Mouse (Mus musculus) hindbrain, embryonic 13.5 days (tissue): ENCODE measurements around the gene Ano6. TPM values are rescaled to one million over a fixed set of nuclear protein-coding genes. Genes with fewer than 3 reads are reported as not detected.

ENCODE experiments used
- ATAC-seq: fragments of 200-750 bp; cut with Nextera tagmentation; 2 replicates; pipeline ENCODE4 v1.8.0; 2017; ENCODE audit warnings: moderate TSS enrichment; ENCODE audit not compliant: low FRiP score
- H3K27ac ChIP-seq: fragments of 300-500 bp; sonication (generic); 2 replicates; pipeline ENCODE4 v1.5.1; 2015; ENCODE audit warnings: inconsistent platforms, mild to moderate bottlenecking, moderate library complexity
- H3K27me3 ChIP-seq: fragments of 300-500 bp; sonication (generic); 2 replicates; pipeline ENCODE4 v1.6.1; 2015; ENCODE audit warnings: mild to moderate bottlenecking, inconsistent platforms
- H3K36me3 ChIP-seq: fragments of 300-500 bp; sonication (generic); 2 replicates; pipeline ENCODE4 v1.6.1; 2015; ENCODE audit warnings: mild to moderate bottlenecking, inconsistent platforms
- H3K4me1 ChIP-seq: fragments of 300-500 bp; sonication (generic); replicated peaks from 2 replicates; pipeline ENCODE4 v1.6.1; 2015; ENCODE audit warnings: inconsistent platforms
- H3K4me2 ChIP-seq: fragments of 300-500 bp; sonication (generic); 2 replicates; pipeline ENCODE4 v1.6.1; 2015; ENCODE audit warnings: inconsistent platforms, mild to moderate bottlenecking, moderate library complexity
- H3K4me3 ChIP-seq: fragments of 300-500 bp; sonication (generic); 2 replicates; pipeline ENCODE4 v1.5.1; 2015; ENCODE audit warnings: mild to moderate bottlenecking, inconsistent platforms
- H3K9ac ChIP-seq: fragments of 300-500 bp; sonication (generic); 2 replicates; pipeline ENCODE4 v1.6.1; 2015; ENCODE audit warnings: mild to moderate bottlenecking, inconsistent platforms
- H3K9me3 ChIP-seq: fragments of 300-500 bp; sonication (generic); 2 replicates; pipeline ENCODE4 v1.6.1; 2016; ENCODE audit warnings: inconsistent platforms
- WGBS: fragments of 180-500 bp; shearing (Covaris S2); methylation state at CpG from one replicate; pipeline ENCODE4 v1.1.7; 2015; 5-methylcytosine and 5-hydroxymethylcytosine counted together
- polyA plus RNA-seq: library from polyadenylated mRNA; unstranded; fragments of >200 nt; fragmentation: Nextera tagmentation; extraction: Ambion mirVana; gene quantifications from 2 replicates; pipeline ENCODE4 v1.2.1, GENCODE M21; 2015

The Ano6 gene
- polyA plus RNA-seq, 1 experiment from 2014 or later = 31.2 TPM

DNA sequence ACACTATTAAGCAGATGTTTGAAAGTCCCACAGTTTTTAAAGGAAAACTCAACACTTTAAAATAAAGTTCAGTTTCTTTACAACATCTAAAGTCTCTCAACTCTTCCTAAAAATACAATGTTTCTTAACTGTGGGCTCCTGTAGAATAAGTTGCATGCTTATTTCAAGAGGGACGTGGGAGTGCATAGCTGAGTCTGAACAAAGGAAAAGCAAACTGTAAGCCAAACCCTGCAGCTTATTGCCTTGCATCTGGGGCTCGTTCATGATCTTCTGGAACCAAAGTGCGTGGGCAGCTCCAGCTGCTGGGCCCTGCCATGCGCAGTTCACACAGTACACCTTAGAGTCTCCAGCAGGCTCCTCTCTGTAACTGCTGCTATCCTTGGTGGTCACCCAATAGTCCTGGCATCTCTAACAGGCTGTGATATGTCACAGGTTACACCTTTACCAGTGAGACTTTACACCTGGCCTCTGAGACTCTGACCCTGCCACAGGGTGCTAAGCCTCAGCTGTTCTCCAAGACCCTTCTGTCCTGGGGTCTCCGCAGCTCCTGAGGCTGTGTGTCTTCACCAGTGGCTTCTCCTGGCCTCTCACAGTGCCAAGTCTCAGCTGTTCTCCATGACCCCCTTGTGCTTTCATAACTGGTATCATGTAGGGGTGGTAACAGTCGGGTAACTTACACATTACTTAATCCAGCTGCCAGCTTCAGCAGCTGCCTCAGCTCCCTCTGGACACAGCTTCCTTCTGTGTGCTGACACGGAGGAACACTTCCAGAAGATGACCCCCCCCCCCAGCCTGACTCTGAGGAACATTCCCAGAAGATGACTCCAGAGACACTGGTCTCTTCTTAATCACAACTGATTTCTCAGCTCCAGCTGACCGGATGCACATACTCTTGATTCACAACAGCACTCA is 66.3 kb downstream of the Ano6 start:
- Histone ChIP-seq H3K27me3 (no peaks in the 10 kb centered on the region), H3K27ac (no peak overlapping the region), H3K4me1 (0 out of 2 replicates have a peak, but pooled peaks cover 6% of the 10 kb centered on the region), H3K36me3 (no peaks in the 10 kb centered on the region), H3K4me3 (no peak overlapping the region), H3K4me2 (no peak overlapping the region), H3K9me3 (no peaks in the 10 kb centered on the region), H3K9ac (no peak overlapping the region)
- 83% methylated on average over 8 of the region's 8 CpGs for WGBS
- no peak for ATAC-seq

- Histone ChIP-seq H3K9ac (no peak overlapping the region), H3K36me3 (no peaks in the 10 kb centered on the region), H3K4me3 (no peak overlapping the region), H3K9me3 (no peaks in the 10 kb centered on the region), H3K27ac (no peak overlapping the region), H3K27me3 (no peaks in the 10 kb centered on the region), H3K4me1 (peaks cover 12% of the 10 kb centered on the region), H3K4me2 (no peak overlapping the region)
- 77% methylated on average over 9 of the region's 9 CpGs for WGBS
- ATAC-seq = no peak
Observed at GRCm38 (mm10) chr15:95858876-95859655, 68.4 kb downstream of the Ano6 start.

DNA sequence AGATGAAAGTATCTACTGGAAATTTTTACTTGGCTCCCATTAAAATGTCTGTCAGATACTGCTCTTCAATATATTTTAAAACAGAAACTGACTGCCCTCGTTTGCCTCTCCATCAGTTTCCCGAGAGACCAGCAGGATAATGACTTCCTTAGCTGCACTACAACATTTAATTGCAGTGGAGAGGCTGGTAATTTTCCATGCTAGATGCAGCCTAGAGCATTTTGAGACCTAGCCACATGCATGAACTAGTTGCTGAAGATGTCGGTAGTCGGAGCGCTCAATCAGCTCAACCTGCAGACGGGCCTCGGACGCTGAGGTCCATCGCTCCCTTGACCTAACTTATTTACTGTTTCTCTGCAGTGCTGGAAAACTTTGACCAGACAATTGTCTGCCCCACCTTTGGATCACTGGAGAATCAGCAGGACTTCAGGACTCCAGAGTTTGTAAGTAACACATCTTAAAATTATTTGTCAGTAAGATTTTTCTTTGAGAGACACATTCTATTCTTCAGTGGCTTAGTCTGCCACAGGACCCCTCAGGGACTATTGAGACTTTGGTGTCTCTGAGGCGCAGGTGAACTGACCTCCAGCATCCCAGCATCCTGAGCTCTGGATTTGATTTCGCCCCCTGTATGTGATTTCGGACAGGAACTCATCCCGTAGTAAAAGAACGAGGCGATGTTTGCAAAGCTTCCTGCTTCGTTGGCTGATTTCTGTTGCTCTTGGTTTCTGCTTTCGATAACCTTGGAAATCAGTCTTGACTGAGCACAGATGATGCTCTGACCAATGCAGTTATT is 73.4 kb downstream of the Ano6 start:
- WGBS = 80% methylated on average over 17 of the region's 17 CpGs
- Histone ChIP-seq H3K9me3 (no peaks in the 10 kb centered on the region), H3K4me1 (peaks cover 13% of the 10 kb centered on the region), H3K27me3 (no peaks in the 10 kb centered on the region), H3K4me3 (no peak overlapping the region), H3K27ac (no peak overlapping the region), H3K9ac (no peak overlapping the region), H3K36me3 (no peaks in the 10 kb centered on the region), H3K4me2 (no peak overlapping the region)
- no peak for ATAC-seq

GRCm38 (mm10) chr15:95865311-95866100 is 74.9 kb downstream of the Ano6 start:
- H3K4me1 ChIP-seq = peaks cover 11% of the 10 kb centered on the region
- no peaks in the 10 kb centered on the region for H3K9me3 ChIP-seq
- no peaks in the 10 kb centered on the region for H3K27me3 ChIP-seq
- H3K27ac ChIP-seq = no peak overlapping the region
- no peaks in the 10 kb centered on the region for H3K36me3 ChIP-seq
- WGBS = 94% methylated on average over 17 of the region's 17 CpGs
- no peak overlapping the region for H3K9ac ChIP-seq
- no peak for ATAC-seq
- no peak overlapping the region for H3K4me3 ChIP-seq
- no peak overlapping the region for H3K4me2 ChIP-seq

DNA sequence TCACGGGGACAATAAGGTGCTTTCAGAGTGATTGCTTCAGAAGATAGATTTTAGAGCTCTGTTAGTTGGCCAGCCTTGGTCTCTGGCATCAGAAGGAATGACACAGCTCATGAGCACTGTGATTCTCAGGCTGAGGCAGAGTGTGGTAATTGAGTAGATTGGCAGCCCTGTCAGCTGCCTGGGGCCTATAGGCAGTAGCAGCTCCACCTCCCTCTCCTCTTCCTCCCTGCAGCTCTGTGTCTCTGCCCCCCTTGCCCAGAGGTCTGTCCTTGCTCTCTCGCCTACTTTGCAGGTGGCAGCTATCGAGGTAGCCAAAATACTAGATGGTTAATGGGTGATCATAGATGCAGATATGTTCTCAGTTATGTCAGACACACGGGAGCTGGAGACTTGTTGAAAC is 77.5 kb downstream of the Ano6 start:
- Histone ChIP-seq H3K27me3 (no peaks in the 10 kb centered on the region), H3K9me3 (no peaks in the 10 kb centered on the region), H3K27ac (no peak overlapping the region), H3K4me1 (peaks cover 11% of the 10 kb centered on the region), H3K4me3 (no peak overlapping the region), H3K36me3 (no peaks in the 10 kb centered on the region), H3K9ac (no peak overlapping the region), H3K4me2 (no peak overlapping the region)
- 92% methylated on average over 4 of the region's 4 CpGs for WGBS
- ATAC-seq = no peak

DNA sequence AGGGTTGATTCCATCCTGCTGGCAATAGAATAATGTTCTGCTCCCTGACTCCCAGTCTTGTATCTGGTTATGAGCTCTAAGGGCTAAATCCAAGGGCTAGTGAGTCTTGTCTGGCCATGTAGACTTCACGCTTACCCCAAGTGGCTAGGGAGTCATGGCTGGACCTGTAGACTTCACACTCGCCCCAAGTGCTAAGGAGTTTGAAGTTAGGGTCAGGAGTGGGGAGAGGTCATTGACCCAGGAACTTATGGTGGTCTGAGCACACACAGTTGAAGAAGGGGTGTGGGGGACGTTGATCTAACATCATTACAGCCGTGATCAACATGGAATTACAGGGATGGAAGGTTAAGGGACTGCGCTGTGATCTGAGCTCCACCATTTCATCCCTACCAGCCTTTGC is 79.0 kb downstream of the Ano6 start:
- no peak for ATAC-seq
- H3K4me1 ChIP-seq = peaks cover under 1% of the 10 kb centered on the region; the same call in 1 of the 2 replicates
- no peaks in the 10 kb centered on the region for H3K36me3 ChIP-seq
- no peaks in the 10 kb centered on the region for H3K9me3 ChIP-seq
- no peak overlapping the region for H3K27ac ChIP-seq
- no peak overlapping the region for H3K9ac ChIP-seq
- H3K4me2 ChIP-seq = no peak overlapping the region
- H3K4me3 ChIP-seq = no peak overlapping the region
- 95% methylated on average over 5 of the region's 5 CpGs for WGBS
- H3K27me3 ChIP-seq = no peaks in the 10 kb centered on the region

- H3K27me3 ChIP-seq = no peaks in the 10 kb centered on the region
- H3K36me3 ChIP-seq = no peaks in the 10 kb centered on the region
- no peak for ATAC-seq
- H3K4me3 ChIP-seq = no peak overlapping the region
- no peak overlapping the region for H3K4me2 ChIP-seq
- 86% methylated on average over 15 of the region's 15 CpGs for WGBS
- no peaks in the 10 kb centered on the region; the same call in 1 of the 2 replicates for H3K4me1 ChIP-seq
- H3K9ac ChIP-seq = no peak overlapping the region
- H3K27ac ChIP-seq = no peak overlapping the region
- no peaks in the 10 kb centered on the region for H3K9me3 ChIP-seq
Observed at GRCm38 (mm10) chr15:95871631-95872030, 81.0 kb downstream of the Ano6 start.

DNA sequence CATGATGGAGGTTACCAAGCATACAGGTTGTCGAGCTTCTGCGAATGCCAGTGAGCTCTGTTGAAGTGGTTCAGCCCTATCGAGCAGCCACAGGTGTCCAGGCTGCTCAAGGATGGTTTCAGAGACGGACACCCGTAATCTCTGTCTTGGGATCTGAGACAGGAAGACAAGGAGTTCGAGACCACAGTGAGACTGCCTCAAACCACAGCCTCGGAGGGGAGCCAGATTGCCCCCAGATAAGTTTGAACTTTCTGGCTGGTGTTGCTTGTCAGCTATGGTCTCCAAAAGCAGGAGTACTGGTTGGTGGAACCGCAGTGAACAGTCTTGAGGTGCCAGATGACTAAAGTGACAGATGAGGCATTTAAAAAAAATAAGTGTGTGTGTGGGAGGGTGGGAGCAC is 81.8 kb downstream of the Ano6 start:
- H3K4me3 ChIP-seq = no peak overlapping the region
- H3K9ac ChIP-seq = no peak overlapping the region
- no peak overlapping the region for H3K27ac ChIP-seq
- 91% methylated on average over 8 of the region's 8 CpGs for WGBS
- H3K9me3 ChIP-seq = no peaks in the 10 kb centered on the region
- no peak for ATAC-seq
- H3K27me3 ChIP-seq = no peaks in the 10 kb centered on the region
- H3K36me3 ChIP-seq = no peaks in the 10 kb centered on the region
- no peaks in the 10 kb centered on the region; the same call in 1 of the 2 replicates for H3K4me1 ChIP-seq
- H3K4me2 ChIP-seq = no peak overlapping the region

DNA sequence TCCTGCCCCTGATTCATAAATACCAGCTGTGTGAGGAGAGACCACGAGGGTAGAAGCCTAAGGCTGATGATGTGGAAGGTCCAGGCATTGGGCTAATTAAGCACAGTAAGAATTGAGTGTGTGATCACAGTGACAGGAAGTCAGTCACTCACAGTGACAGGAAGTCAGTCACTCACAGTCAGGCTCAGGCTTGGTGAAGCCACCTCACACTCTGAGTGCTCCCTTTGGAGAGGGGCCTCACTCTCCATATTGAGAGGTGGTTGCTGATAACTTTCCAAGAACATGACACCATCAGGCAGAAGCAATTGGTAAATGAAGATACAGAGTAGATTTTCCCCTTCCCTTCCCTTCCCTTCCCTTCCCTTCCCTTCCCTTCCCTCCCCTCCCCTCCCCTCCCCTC is 82.6 kb downstream of the Ano6 start:
- Histone ChIP-seq H3K4me2 (no peak overlapping the region), H3K4me3 (no peak overlapping the region), H3K27me3 (no peaks in the 10 kb centered on the region), H3K9ac (no peak overlapping the region), H3K36me3 (no peaks in the 10 kb centered on the region), H3K4me1 (no peaks in the 10 kb centered on the region; the same call in 1 of the 2 replicates), H3K27ac (no peak overlapping the region), H3K9me3 (no peaks in the 10 kb centered on the region)
- WGBS = 69% methylated on average over 1 of the region's 1 CpGs
- ATAC-seq = no peak

GRCm38 (mm10) chr15:95874216-95874615 is 83.6 kb downstream of the Ano6 start:
- no peak for ATAC-seq
- Histone ChIP-seq H3K27ac (no peak overlapping the region), H3K36me3 (no peaks in the 10 kb centered on the region), H3K4me1 (no peaks in the 10 kb centered on the region; the same call in 1 of the 2 replicates), H3K27me3 (no peaks in the 10 kb centered on the region), H3K9ac (no peak overlapping the region), H3K4me3 (no peak overlapping the region), H3K9me3 (no peaks in the 10 kb centered on the region), H3K4me2 (no peak overlapping the region)
- WGBS = 92% methylated on average over 5 of the region's 5 CpGs

DNA sequence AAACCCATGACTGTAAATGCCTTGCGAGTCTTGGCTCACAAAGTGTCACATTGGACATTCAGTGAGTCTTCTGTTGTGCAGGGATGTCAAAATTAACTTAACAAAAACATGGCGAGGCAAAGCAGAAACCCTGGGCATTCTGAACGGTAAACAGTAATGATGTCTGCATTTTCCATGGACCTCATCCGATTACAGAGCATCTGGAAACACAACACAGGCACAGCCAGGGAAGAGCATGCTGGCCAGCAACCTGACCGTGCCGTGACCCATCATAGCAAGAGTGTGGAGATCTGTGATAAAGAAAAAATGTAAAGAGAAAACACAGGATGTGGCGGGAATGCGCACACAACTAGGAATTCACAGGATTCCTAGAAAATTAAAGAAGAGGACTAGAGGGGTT is 84.1 kb downstream of the Ano6 start:
- Histone ChIP-seq H3K4me3 (no peak overlapping the region), H3K36me3 (no peaks in the 10 kb centered on the region), H3K27ac (no peak overlapping the region), H3K9ac (no peak overlapping the region), H3K4me2 (no peak overlapping the region), H3K9me3 (no peaks in the 10 kb centered on the region), H3K4me1 (no peaks in the 10 kb centered on the region; the same call in 1 of the 2 replicates), H3K27me3 (no peaks in the 10 kb centered on the region)
- ATAC-seq = no peak
- WGBS = 83% methylated on average over 8 of the region's 8 CpGs
